Mouse (Mus musculus): ENCODE measurements at regions not wholly inside any gene's neighbourhood (a gene's known extent, or its start where the extent isn't known, plus 50 kb on each side); places are given as distances from the start of the nearest gene placed in this dataset.

DNA sequence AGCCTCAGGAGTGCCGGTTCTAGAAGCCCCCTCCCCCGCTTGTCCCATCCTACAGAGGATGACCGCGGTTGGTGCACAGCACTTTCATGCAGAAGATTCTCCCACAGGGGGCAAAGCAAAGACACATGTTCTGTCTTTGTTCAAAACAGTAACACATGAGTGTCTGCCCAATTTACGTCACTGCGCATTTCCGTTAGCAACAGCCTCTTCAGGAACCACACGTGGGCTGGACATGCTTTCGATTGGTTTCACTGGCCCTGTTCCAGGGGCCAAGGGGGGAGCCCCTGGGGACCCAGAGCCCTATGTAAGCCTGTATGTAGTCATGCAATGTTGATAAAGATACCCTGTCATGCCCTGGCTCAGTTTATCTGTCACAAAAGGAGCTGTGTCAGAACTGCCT, 116.2 kb upstream of the Twist2 start:
- TF ChIP-seq CTCF (IDR thresholded peaks at IDR 0.05; ENCODE audit: insufficient read depth, low read length) (no peak), POLR2A (IDR thresholded peaks at IDR 0.05; ENCODE audit: borderline replicate concordance, extremely low read depth, low read depth, low read length) (no peak)
